Mouse (Mus musculus) midbrain, postnatal 0 days (tissue): ENCODE data around the gene Dbp. TPM values are rescaled to one million over a fixed set of nuclear protein-coding genes. Genes with fewer than 3 reads are reported as not detected.
"Not testable (repeated sequence)": the region's sequence is repeated elsewhere in the genome, so short reads cannot be mapped to it uniquely, and the experiment has no call there.

ENCODE experiments used
- ATAC-seq: fragments of 200-750 bp; cut with Nextera tagmentation; 2 replicates; pipeline ENCODE4 v1.8.0; 2017; ENCODE audit warnings: moderate number of reproducible peaks, mild to moderate bottlenecking, moderate TSS enrichment, moderate library complexity; ENCODE audit not compliant: low FRiP score
- DNase-seq: peaks from one replicate; pipeline ENCODE4 v3.0.0-alpha.2; 2015; ENCODE audit warnings: low spot score
- H3K27ac ChIP-seq: fragments of 300-500 bp; sonication (generic); 2 replicates; pipeline ENCODE4 v1.5.1; 2014; ENCODE audit warnings: low read depth, mild to moderate bottlenecking, low read length, mixed read lengths
- H3K27me3 ChIP-seq: fragments of 300-500 bp; sonication (generic); 2 replicates; pipeline ENCODE4 v1.6.1; 2014; ENCODE audit warnings: low read length, control low read depth, mixed read lengths; ENCODE audit not compliant: insufficient read depth
- H3K36me3 ChIP-seq: fragments of 300-500 bp; sonication (generic); 2 replicates; pipeline ENCODE4 v1.6.1; 2014; ENCODE audit warnings: low read length, control low read depth, mixed read lengths; ENCODE audit not compliant: insufficient read depth
- H3K4me1 ChIP-seq: fragments of 300-500 bp; sonication (generic); 2 replicates; pipeline ENCODE4 v1.6.1; 2014; ENCODE audit warnings: mild to moderate bottlenecking, control low read depth, antibody characterized with exemption, low read length, mixed read lengths; ENCODE audit not compliant: insufficient read depth
- H3K4me2 ChIP-seq: fragments of 300-500 bp; sonication (generic); 2 replicates; pipeline ENCODE4 v1.6.1; 2014; ENCODE audit warnings: low read depth, mild to moderate bottlenecking, low read length, mixed read lengths; ENCODE audit not compliant: poor library complexity, severe bottlenecking
- H3K4me3 ChIP-seq: fragments of 300-500 bp; sonication (generic); 2 replicates; pipeline ENCODE4 v1.5.1; 2014; ENCODE audit warnings: low read depth, mild to moderate bottlenecking, low read length, moderate library complexity
- H3K9ac ChIP-seq: fragments of 300-500 bp; sonication (generic); replicated peaks from 2 replicates; pipeline ENCODE4 v1.6.1; 2014; ENCODE audit warnings: mild to moderate bottlenecking, low read length, moderate library complexity, mixed read lengths; ENCODE audit not compliant: poor library complexity, severe bottlenecking
- H3K9me3 ChIP-seq: fragments of 300-500 bp; sonication (generic); 2 replicates; pipeline ENCODE4 v1.6.1; 2016; ENCODE audit warnings: low read length, control low read depth
- CTCF ChIP-seq: IDR thresholded peaks from 2 replicates; pipeline ENCODE4 v1.5.1; 2016; ENCODE audit warnings: antibody characterized with exemption, mild to moderate bottlenecking
- WGBS: fragments of 180-500 bp; shearing (Covaris S2); extraction: QIAGEN DNeasy Blood & Tissue Kit; methylation state at CpG from one replicate; pipeline ENCODE4 v1.1.7; 2014; 5-methylcytosine and 5-hydroxymethylcytosine counted together
- polyA plus RNA-seq: library from polyadenylated mRNA; unstranded; fragments of >200 nt; fragmentation: Nextera tagmentation; extraction: Ambion mirVana; gene quantifications from 2 replicates; pipeline ENCODE4 v1.2.1, GENCODE M21; 2015
- total RNA-seq: library from RNA; depleted of rRNA; stranded (reverse); fragments of >200 nt; gene quantifications from 2 replicates; pipeline ENCODE4 v1.2.3, GENCODE M21; 2014; rRNA removed

The Dbp gene
- total RNA-seq, result 8.4 and 9.6 TPM in 2 replicates
- 4.6 and 4.8 TPM in 2 replicates for polyA plus RNA-seq

DNA sequence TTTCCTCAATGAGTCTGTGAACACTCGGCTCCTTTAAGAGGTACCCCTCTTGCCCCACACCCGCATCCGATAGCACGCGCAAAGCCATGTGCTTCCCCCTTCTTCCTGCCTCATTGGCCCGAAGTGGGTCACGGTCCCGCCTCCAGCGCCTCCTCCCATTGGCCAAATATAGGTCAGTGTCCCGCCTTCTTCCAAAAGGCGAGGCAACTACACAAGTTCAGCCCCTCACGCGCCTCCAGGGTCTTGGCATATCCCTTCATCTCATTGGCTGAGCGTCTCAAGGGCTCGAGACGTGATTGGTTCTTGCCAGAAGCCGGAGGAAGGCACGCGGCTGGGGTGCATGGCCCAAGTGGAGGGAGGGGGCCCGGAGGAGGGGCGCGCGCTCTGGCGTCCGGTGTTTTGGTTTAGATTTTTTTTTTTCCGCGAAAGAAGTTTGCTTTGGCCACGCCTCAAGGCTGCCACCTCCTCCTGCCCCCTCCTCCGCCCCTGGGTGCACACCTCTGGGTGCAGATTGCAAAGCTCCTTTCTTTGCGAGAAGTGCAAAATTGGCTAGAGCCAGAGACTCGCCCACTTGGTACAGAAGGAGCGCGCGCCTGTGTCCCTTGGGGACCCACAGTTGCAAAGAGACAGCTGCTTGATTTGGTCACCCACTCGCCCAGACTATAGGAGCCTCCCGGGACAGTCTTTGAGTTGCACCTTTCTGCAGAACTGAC lies at the start of gene Dbp:
Gene Dbp (plus strand): TSS at position 359 of the 713 bp plus-strand sequence.
- DNase-seq (peak; percentile 100), ATAC-seq (peak; percentile 80)
- peak within 1 kb of the TSS; percentile 81 for H3K4me2 ChIP-seq
- H3K27ac ChIP-seq, result peak within 1 kb of the TSS; percentile 91
- H3K4me3 ChIP-seq, result peak within 1 kb of the TSS; percentile 61
- no peak for TF ChIP-seq CTCF
- under 1% methylated on average over 36 of the region's 36 CpGs for WGBS
- no peaks in the 10 kb centered on the region for H3K36me3 ChIP-seq
- no peaks in the 10 kb centered on the region for H3K9me3 ChIP-seq
- H3K4me1 ChIP-seq, result peaks cover 32% of the 10 kb centered on the region
- no peaks in the 10 kb centered on the region for H3K27me3 ChIP-seq
- H3K9ac ChIP-seq, result peak within 1 kb of the TSS; percentile 71

DNA sequence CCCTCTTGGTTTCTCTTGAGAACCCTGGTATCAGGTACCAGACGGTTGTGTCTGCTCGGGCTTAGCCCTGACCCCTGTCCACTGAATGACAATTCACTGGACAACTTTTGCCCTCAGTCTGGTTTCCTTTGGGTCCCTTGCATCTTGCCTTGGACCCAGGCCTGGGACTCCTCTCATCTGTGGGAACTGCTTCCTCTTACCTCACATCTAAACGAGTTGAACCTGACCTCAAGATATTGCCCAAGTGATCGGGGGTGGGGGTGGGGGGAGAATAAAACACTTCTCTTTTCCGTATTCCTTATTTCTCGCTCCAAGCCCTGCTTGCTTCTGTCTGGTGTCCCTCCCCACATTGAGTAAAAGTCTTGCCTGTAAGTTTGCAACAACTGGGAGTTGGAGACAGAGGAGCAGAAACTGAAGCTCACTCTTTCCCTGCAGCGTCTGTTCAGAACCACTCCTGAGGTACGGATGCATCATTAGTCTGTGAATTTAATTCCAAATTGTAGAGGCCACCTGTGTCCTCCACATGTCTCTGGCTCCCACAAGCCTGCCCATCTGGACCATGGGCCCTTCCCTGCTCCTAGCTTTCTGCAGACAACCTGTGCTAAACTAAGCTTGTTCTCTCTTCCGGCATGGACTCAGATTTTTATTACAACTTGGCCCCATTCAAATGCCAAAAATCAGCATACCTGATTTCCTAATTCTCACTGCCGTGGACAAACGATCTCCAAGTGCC lies 44.0 kb upstream of the Dbp start:
- Histone ChIP-seq H3K36me3 (no peaks in the 10 kb centered on the region), H3K27me3 (no peaks in the 10 kb centered on the region), H3K4me2 (no peak overlapping the region), H3K4me3 (no peak overlapping the region), H3K9me3 (no peaks in the 10 kb centered on the region), H3K27ac (no peak overlapping the region), H3K9ac (no peak overlapping the region), H3K4me1 (no peaks in the 10 kb centered on the region)
- DNase-seq (no peak), ATAC-seq (no peak)
- no peak for TF ChIP-seq CTCF
- WGBS, result 86% methylated on average over 11 of the region's 11 CpGs

DNA sequence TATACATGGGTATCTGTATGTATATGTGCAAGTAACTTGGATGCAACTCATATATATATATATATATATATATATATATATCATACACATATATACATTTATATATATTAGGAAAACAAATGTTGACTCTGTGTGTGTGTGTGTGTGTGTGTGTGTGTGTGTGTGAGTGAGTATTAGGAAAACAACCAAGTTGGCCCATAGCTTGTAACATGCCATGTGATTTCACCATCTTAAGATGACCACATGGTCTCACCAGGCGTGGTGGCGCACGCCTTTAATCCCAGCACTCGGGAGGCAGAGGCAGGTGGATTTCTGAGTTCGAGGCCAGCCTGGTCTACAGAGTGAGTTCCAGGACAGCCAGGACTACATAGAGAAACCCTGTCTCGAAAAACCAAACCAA lies 43.2 kb upstream of the Dbp start:
- not testable (repeated sequence) for H3K27ac ChIP-seq, H3K4me2 ChIP-seq, DNase-seq, H3K4me3 ChIP-seq, H3K9ac ChIP-seq, H3K4me1 ChIP-seq, H3K27me3 ChIP-seq, H3K9me3 ChIP-seq, H3K36me3 ChIP-seq, ATAC-seq
- WGBS, result 89% methylated on average over 6 of the region's 6 CpGs

DNA sequence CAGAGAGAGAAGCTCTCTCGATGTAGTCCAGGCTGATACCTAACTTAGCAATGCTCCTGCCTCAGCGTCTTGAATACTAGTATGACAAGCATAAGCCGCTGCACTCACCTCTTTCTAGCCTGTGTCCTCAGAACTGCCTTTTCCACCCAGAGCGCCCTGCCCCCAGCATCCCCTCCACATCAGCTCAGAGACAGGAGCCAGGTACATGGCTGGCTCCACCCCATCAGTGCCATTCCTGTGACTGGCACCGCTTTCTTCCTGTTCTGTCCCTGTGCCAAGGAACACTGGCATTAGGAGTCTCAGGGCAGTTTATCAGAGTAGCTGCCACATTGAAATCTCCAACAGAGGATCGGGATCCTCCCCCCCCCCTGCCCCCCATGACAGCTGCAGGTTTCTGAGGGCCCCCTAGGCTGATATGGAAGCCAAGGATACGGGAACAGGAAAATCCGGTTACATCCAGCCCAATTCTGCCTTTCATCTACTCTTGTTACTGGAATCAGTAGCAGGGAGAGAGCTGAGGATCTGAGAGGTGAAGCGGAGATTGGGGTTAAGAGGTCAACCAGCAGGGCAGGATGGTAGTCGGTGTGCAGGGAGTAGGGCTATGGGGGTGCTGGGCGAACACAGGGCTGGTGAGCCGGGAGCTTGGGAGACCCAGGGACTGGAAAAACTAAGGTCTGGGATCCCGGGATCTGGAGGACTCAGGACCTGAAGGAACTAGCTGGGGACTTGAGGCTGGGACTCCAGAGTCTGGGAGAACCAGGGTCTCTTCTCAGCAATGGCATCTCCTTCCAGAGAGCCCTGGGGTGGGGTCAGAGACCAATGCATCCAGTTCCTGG lies 39.4 kb upstream of the Dbp start:
- 61% methylated on average over 13 of the region's 13 CpGs for WGBS
- ATAC-seq, result no peak

DNA sequence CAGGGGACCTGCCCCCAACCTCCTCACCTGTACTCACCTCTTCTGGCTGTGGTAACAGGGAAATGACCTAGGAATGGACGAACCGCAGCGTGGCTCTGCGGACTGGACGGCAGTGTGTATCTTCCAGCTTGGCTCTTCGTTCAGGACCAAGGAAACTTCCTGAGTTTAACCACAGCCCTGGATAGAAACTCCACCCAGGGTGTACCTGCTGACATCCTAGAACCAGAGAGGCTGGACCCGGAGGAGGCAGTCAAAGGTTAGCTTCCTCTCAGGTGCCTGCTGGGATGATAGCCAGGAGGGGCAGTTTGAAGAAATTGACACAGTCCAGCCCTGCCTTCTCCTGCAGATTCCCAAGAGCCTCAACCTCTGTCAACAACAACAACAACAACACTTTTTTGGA lies 38.7 kb upstream of the Dbp start, which contains the start of gene Fut2:
Gene Fut2 (minus strand): TSS at position 234 of the 400 bp plus-strand sequence.
- Histone ChIP-seq H3K9ac (no peak within 1 kb of the TSS), H3K4me2 (no peak within 1 kb of the TSS), H3K36me3 (no peaks in the 10 kb centered on the region), H3K4me3 (no peak within 1 kb of the TSS), H3K9me3 (no peaks in the 10 kb centered on the region), H3K4me1 (no peaks in the 10 kb centered on the region), H3K27ac (no peak within 1 kb of the TSS), H3K27me3 (no peaks in the 10 kb centered on the region)
- WGBS, result 84% methylated on average over 7 of the region's 7 CpGs
- DNase-seq, result no peak
- no peak for ATAC-seq
- TF ChIP-seq CTCF, result no peak

More for the DNA sequence above, 39.4 kb upstream of the Dbp start:
- Histone ChIP-seq H3K4me2 (no peak overlapping the region), H3K9ac (no peak overlapping the region), H3K36me3 (no peaks in the 10 kb centered on the region), H3K4me3 (no peak overlapping the region), H3K27me3 (no peaks in the 10 kb centered on the region), H3K27ac (no peak overlapping the region), H3K4me1 (no peaks in the 10 kb centered on the region), H3K9me3 (no peaks in the 10 kb centered on the region)
- TF ChIP-seq CTCF, result no peak
- DNase-seq, result no peak
